Mouse (Mus musculus) megakaryocyte, adult 5-6 weeks (primary cell): ENCODE measurements around the gene Tbx19. TPM values are rescaled to one million over a fixed set of nuclear protein-coding genes. Genes with fewer than 3 reads are reported as not detected.
A peak's percentile ranks its signal among the peaks of the same experiment; 100 is the strongest.

ENCODE experiments used
- ATAC-seq: 2 replicates; pipeline ENCODE4 v1.8.0; 2016; ENCODE audit warnings: mild to moderate bottlenecking, inconsistent platforms; ENCODE audit not compliant: poor library complexity, severe bottlenecking
- total RNA-seq, 2 experiments: library from RNA; stranded (forward) in 1 of 2; stranded (reverse) in 1 of 2; fragments of 153-499, 151-499 nt in 1 of 2; fragments of 221-1000, 200-1000 nt in 1 of 2; gene quantifications; 2 replicates each; pipeline versions ENCODE4 v1.2.3 to v1.2.4; 2015 to 2017

Tbx19 gene
- total RNA-seq, 2 experiments from 2014 or later: not detected

DNA sequence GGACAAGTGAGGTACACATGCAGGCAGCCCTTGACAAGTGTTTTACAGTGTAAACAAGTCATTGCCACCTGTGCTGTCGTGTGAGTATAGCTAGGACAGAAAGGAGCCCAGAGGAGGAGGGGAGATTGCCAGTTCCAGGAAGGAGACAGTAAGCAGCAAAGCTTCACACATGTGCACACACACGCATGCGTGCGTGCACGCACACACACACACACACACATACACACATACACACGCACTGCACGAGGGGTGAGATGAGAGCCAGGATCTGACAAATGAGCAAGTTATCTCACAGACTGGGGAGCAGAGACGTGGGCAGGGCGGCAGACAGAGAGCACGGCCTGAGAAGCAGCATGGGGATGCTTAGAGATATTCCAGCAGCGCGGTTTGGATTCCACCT lies 25.9 kb upstream of the Tbx19 start:
- no peak for ATAC-seq

DNA sequence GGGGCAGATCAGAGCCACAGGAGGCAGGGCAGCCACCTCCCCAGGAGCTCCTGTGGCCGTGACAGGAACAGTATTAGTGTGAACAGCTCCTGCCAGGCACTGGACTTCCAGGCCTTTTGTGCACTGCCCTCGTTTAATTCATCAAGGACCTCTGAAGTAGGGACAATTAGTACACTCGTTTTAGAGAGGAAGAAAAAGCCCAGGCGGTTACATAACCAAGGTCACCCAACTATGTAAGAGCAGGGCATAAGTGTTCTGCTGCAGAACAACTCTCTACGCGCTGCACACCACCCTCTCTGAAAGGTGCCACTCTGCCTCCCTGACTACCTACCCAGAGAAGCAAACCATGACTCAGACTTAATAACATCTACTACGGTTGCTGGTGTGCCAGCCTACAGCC lies 24.5 kb upstream of the Tbx19 start:
- no peak for ATAC-seq

DNA sequence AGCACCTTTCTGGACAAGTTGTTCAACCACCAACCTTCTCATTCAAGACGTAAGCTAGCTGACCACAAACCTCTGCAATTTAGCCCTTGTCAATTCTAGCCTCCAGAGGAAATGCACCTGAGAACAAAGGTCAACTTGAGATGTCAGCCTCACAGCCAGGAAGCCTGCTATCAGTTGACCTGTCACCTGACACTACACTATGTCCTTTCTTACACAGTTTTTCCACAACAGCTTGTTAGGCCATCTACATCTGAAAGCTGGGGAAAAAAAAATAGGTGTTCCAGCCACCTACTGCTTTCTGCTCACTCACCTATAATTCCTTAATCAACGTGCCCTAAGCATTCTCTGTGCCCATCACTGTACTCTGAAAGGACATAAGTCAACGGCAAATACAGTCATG lies 23.6 kb upstream of the Tbx19 start:
- no peak for ATAC-seq

- ATAC-seq: no peak
Observed at GRCm38 (mm10) chr1:165183400-165183799, 22.8 kb upstream of the Tbx19 start.

DNA sequence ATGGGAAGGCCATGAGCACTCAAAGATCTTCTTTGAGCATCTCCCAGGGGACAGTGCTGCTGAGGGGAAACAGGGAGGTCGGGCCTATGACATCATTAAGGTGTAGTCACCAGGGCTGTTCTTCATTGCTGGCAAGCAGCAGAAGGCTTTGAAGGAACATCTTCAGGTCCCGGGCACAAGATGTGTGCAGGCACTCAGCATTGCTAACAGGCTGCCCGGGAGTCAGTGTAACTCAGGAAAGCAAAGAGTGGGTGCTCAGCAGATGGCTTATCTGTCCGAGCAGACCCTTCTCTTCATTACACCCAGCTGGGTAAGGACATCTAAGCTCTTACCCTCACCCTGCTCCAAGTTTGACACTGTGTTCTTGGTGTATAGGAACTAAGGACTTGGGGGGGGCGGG lies 18.7 kb upstream of the Tbx19 start:
- no peak for ATAC-seq

DNA sequence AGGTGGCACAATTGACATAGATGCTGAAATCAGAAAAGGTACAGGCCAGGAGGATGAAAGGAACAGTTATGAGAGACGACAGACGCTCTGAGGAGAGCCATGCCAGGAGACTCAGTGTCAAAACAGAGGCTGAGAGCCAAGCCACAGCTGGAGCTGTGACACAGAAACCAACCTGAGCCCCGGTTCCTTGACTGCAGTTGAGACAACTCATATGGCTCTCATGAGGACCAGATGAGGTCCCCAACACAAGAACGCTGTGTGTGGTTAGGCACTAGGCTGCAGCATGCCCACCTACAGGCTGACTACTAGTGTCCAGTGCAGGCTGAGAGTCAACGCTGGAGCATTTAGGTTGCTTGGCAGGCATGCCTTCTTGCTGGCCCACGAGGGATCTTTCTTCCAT lies 17.5 kb upstream of the Tbx19 start:
- no peak for ATAC-seq

- no peak for ATAC-seq
Observed at GRCm38 (mm10) chr1:165174059-165174616, 13.6 kb upstream of the Tbx19 start.

DNA sequence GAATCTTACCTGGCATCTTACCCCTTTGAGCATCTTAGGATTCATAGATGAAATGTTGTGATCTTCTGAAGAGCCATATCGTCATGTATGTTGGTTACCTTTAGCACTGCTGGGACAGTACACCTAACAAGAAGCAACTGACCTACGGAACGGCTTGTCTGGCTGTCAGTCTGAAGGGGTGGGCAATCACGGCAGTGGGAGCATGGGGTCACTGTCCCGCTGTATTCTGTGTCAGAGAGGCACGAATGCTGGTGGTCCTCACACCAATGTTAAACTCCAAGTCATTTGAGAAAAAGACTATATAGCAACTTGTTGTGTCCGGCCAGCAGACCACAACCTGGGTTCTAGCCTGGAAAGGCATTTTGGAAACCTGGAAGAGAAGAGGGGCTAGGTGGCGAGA lies 10.7 kb upstream of the Tbx19 start:
- ATAC-seq: no peak

- ATAC-seq: no peak
Observed at GRCm38 (mm10) chr1:165170157-165170556, 9.6 kb upstream of the Tbx19 start.

DNA sequence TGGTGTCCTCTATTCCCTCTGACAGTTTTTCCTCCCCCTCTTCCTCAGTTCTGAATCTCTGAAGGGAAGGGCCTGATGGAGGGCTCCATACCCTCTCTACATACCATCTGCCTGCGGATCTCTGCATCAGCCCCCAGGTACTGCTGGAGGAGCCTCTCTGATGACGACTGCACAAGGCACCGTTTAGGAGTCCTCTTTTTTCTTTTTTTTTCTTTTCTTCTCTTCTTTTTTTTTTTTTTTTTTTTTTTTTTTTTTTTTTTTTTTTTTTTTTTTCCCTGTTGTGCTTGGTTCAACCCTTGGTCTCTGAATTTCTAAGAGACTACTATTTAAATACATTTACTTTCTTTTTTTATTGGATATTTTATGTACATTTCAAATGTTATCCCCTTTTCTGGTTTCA lies 8.9 kb upstream of the Tbx19 start:
- ATAC-seq: no peak

DNA sequence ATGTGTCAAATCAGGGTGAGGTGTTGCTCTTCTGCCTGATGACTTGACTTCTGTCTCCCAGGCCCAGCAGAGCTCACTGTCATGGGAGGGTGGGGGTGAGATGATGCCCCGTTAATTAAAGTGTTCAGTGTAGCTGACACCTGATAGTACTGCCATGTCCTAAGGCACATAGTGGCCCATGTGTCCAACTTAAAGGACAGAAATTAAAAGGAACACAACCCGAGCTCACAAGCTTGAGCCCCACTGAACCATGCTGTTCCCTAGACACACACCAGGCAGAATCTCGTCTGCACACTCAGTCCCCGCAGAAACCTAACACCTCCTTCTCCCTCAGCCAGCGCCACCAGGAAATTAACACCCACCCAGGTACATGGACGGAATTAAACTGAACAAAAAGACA lies 4.3 kb upstream of the Tbx19 start:
- no peak for ATAC-seq

DNA sequence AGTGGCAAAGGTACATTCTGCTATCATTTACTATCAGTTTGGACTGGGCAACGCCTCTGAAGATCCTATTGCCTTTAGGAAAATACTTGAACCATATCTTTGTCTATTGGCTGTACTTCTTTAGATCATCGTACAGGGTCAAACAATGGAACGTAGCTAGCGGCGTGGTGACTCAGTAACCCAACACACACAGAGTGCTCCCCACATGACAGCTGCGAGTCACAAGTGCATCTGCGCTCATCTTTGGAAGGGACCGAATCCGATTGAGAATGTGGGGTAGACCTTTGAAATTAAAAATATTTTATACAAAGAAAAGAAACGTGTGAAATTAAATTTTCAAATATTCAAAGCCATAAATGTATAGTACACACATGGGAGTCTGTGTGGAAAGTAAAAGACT lies 1.7 kb downstream of the Tbx19 start:
- no peak for ATAC-seq

DNA sequence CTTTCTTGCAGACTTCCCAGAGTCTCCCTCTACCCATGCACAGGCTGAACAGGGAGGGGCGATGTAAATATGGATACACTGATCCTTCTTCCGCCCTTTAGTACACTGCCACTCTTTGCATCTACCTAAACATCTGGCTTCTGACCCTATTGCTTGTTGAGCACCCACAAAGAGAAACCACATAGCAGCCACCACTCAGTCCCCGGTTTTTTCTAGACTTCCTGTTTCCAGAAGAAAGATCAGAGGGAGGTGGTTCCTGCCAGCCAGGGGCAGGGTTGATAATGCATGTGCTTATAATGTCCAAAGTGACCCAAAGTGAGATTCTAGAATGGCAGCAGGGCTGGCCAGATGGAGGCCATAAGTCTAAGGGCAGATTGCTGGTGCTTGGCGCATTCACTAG lies 6.4 kb downstream of the Tbx19 start:
- ATAC-seq: peak; percentile 86

GRCm38 (mm10) chr1:165151216-165151615 lies 9.4 kb downstream of the Tbx19 start:
- no peak for ATAC-seq

- ATAC-seq: no peak
Observed at GRCm38 (mm10) chr1:165142343-165142916, 18.1 kb downstream of the Tbx19 start.

- ATAC-seq: no peak
Observed at GRCm38 (mm10) chr1:165140227-165140626, 20.3 kb downstream of the Tbx19 start.

- peak; percentile 65 for ATAC-seq
Observed at GRCm38 (mm10) chr1:165133858-165134257, 26.7 kb downstream of the Tbx19 start.

DNA sequence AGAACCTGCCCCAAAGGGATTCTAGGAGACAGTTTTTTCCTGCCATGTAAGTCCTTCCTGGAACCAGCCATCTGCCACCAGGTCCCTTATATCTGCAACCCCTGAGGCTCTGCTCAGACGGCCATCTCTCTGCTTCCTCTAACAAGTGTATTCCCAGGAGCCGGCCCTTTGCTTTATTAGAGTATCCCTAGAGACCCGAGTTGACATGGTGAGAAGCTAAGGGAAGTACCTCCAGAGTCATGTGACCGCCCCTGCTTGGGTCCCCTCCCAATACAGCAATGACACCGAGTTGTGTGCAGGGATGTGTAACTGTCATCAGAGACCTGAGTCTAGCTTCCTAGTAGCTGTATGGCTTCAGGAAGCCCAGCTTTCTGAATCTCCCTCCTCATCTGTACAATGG lies 27.3 kb downstream of the Tbx19 start:
- 0 out of 2 replicates have a peak, but pooled peaks have one; percentile 10 for ATAC-seq

- peak; percentile 88 for ATAC-seq
Observed at GRCm38 (mm10) chr1:165132187-165132877, 28.2 kb downstream of the Tbx19 start.

GRCm38 (mm10) chr1:165129573-165129972 lies 31.0 kb downstream of the Tbx19 start:
- ATAC-seq: no peak

- ATAC-seq: no peak
Observed at GRCm38 (mm10) chr1:165121096-165121495, 39.5 kb downstream of the Tbx19 start.

GRCm38 (mm10) chr1:165120349-165120898 lies 40.1 kb downstream of the Tbx19 start:
- peak; percentile 98 for ATAC-seq
